ENCODE assay signal across 8 mouse cellular contexts in the genomic region with DNA sequence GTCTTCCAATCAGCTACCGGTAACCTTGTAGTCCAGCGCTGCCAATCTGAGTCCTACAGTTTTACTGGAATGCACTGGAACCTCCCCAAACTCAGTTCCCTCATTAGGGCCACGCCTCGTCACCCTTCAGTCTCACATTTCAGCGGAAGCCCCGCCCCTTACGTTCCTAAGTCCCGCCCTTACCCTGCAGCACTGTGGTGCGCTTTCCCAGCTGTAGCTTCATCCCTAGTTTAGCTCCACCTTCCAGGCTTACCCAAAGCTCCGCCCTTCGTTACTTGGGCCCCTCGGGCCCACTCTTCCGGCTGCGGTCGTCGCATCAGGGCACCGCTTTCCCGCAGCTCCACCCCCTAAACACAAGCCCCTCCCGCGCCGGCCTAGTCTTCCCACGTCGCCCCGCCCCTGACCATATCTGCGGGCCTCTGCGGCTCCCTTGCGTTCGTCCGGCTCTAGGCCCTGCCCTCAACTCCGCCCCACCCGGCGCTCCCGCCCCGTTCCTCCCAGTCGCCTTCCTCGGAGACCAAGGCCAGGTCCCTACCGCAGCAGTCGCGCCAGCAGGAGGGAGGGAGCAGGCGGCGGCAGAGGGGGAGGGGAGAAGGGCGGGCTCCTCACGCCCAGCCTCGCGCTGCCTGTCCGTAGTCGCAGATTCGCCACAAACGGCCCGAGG. TPM values are rescaled to one million over a fixed set of nuclear protein-coding genes. Genes with fewer than 3 reads are reported as not detected.
DNase-seq lines count a peak whose midpoint lies in the region; ATAC-seq and TF ChIP-seq lines count a peak whose summit lies in the region.

No protein-coding gene starts in this region.

- no peaks in the 10 kb centered on the region for H3K9me3 ChIP-seq in megakaryocyte, embryonic 14.5 days

- no peak for TF ChIP-seq CTCF in cortical plate, adult 2 months (IDR thresholded peaks at IDR 0.05; ENCODE audit: extremely low read depth, insufficient read depth, low read length)

- TF ChIP-seq POLR2A in cortical plate, adult 2 months (IDR thresholded peaks at IDR 0.05; ENCODE audit: extremely low read depth, insufficient read depth, low read length) = no peak

- peaks cover 5% of the 10 kb centered on the region; the same call in 1 of the 2 replicates for H3K4me1 ChIP-seq in cortical plate, adult 2 months (ENCODE audit: control insufficient read depth, insufficient read depth, low read length)
- peaks cover 68% of the 10 kb centered on the region for H3K4me1 ChIP-seq in megakaryocyte, embryonic 14.5 days

- H3K27me3 ChIP-seq in megakaryocyte, embryonic 14.5 days (replicated peaks) = no peaks in the 10 kb centered on the region

- peak overlapping the region; percentile 99 for H3K27ac ChIP-seq in cortical plate, adult 2 months (ENCODE audit: insufficient read depth, low read length)

- DNase-seq in gastrocnemius, adult 8-10 months (ENCODE audit: low spot score in 2 of 2) = peak; percentile 99 to 100
- peak; percentile 96 for DNase-seq in hindlimb bud, embryonic 11.5 days (ENCODE audit: extremely low spot score, low read depth, low spot score)
- DNase-seq in left cerebral cortex, adult 8-10 months (ENCODE audit: low spot score in 2 of 2) = peak; percentile 95 to 100
- peak; percentile 99 for DNase-seq in right cerebral cortex, postnatal 10 days (ENCODE audit: low spot score in 2 of 2)
- peak; percentile 97 for DNase-seq in urinary bladder, postnatal 25 days (ENCODE audit: low spot score)

- H3K36me3 ChIP-seq in megakaryocyte, embryonic 14.5 days (replicated peaks; ENCODE audit: low read length) = peaks cover 24% of the 10 kb centered on the region

- H3K4me3 ChIP-seq in cortical plate, adult 2 months (ENCODE audit: insufficient read depth, low read length) = peak overlapping the region; percentile 84
- peak overlapping the region; percentile 97 for H3K4me3 ChIP-seq in megakaryocyte, embryonic 14.5 days (replicated peaks)

- ATAC-seq in activated CD4-positive, CD25-positive, alpha-beta regulatory T cell, adult 4 months = peak; percentile 89

RNA-seq across cellular contexts. Expression of gene Brpf1, which starts 0.5 kb away (rescaled TPM):
- polyA plus RNA-seq in activated CD4-positive, CD25-positive, alpha-beta regulatory T cell, adult 4 months (2017; shearing (Covaris generic)) = 10 to 100 TPM; 10.6 to 11.2 TPM
- 24.2 and 26.6 TPM in 2 replicates for polyA plus RNA-seq in cortical plate, adult 2 months (2012; rRNA removed)
- total RNA-seq in gastrocnemius, adult 8-10 months (2022) = 10 to 100 TPM in 1 of 4 experiments, 1 to 10 TPM in 3; 8.0 to 11.1 (median 9.5) TPM
- 10 to 100 TPM; 30.0 to 32.9 (median 31.5) TPM for total RNA-seq in left cerebral cortex, adult 8-10 months (2022)
- polyA plus RNA-seq in megakaryocyte, embryonic 14.5 days (2012; ENCODE audit: insufficient read depth, low replicate concordance) = 10.2 and 16.6 TPM in 2 replicates

RNA-seq across cellular contexts. Expression of gene Ogg1, which starts 20.3 kb away (rescaled TPM):
- 10 to 100 TPM; 14.1 to 23.2 TPM for polyA plus RNA-seq in activated CD4-positive, CD25-positive, alpha-beta regulatory T cell, adult 4 months (2017; shearing (Covaris generic))
- 13.7 and 14.3 TPM in 2 replicates for polyA plus RNA-seq in cortical plate, adult 2 months (2012; rRNA removed)
- 1 to 10 TPM; 4.3 to 7.6 (median 5.2) TPM for total RNA-seq in gastrocnemius, adult 8-10 months (2022)
- 1 to 10 TPM; 7.5 to 9.3 (median 8.4) TPM for total RNA-seq in left cerebral cortex, adult 8-10 months (2022)
- 13.9 and 21.9 TPM in 2 replicates for polyA plus RNA-seq in megakaryocyte, embryonic 14.5 days (2012; ENCODE audit: insufficient read depth, low replicate concordance)

RNA-seq across cellular contexts. Expression of gene Cpne9, which starts 24.3 kb away (rescaled TPM):
- polyA plus RNA-seq in activated CD4-positive, CD25-positive, alpha-beta regulatory T cell, adult 4 months (2017; shearing (Covaris generic)) = under 1 TPM; 0.08 to 0.20 TPM
- polyA plus RNA-seq in cortical plate, adult 2 months (2012; rRNA removed) = 136 and 163 TPM in 2 replicates
- total RNA-seq in gastrocnemius, adult 8-10 months (2022) = not detected
- total RNA-seq in left cerebral cortex, adult 8-10 months (2022) = 10 to 100 TPM; 66.7 to 78.5 (median 72.0) TPM
- polyA plus RNA-seq in megakaryocyte, embryonic 14.5 days (2012; ENCODE audit: insufficient read depth, low replicate concordance) = 0.43 and 2.3 TPM in 2 replicates

RNA-seq across cellular contexts. Expression of gene Camk1, which starts 37.3 kb away (rescaled TPM):
- polyA plus RNA-seq in activated CD4-positive, CD25-positive, alpha-beta regulatory T cell, adult 4 months (2017; shearing (Covaris generic)) = 1 to 10 TPM; 1.5 to 1.6 TPM
- polyA plus RNA-seq in cortical plate, adult 2 months (2012; rRNA removed) = 119 and 123 TPM in 2 replicates
- 10 to 100 TPM; 37.4 to 43.2 (median 40.5) TPM for total RNA-seq in gastrocnemius, adult 8-10 months (2022)
- 100 to 1,000 TPM in 3 of 4 experiments, 10 to 100 TPM in 1; 82.6 to 107 (median 104) TPM for total RNA-seq in left cerebral cortex, adult 8-10 months (2022)
- polyA plus RNA-seq in megakaryocyte, embryonic 14.5 days (2012; ENCODE audit: insufficient read depth, low replicate concordance) = 20.3 and 31.4 TPM in 2 replicates

Comparison
In these comparisons a context has a peak if more than half of its experiments do, and no peak if none do; other contexts are left out.
1. Peak in every context shown above with its lines: DNase-seq, ATAC-seq, H3K4me3 ChIP-seq and H3K27ac ChIP-seq.
2. RNA of gene Cpne9, which starts 24.3 kb away (polyA plus RNA-seq): 136 to 163 TPM in cortical plate, adult 2 months; 0.43 to 2.3 TPM in megakaryocyte, embryonic 14.5 days and 0.08 to 0.20 TPM in activated CD4-positive, CD25-positive, alpha-beta regulatory T cell, adult 4 months; every median in the first group is over 10 times any median in the second.